Mouse (Mus musculus): ENCODE results near the gene Cd3e.

Gene Cd3e

GRCm38 (mm10) chr9:44965126-44965832 lies 44.1 kb downstream of the Cd3e start, which contains the start of gene Ube4a:
Gene Ube4a (minus strand): TSS chr9:44965600.
- Histone ChIP-seq H3K27me3 (ENCODE audit: insufficient read depth, low read length) (no peaks in the 10 kb centered on the region), H3K36me3 (ENCODE audit: insufficient read depth, low read length) (peaks cover 30% of the 10 kb centered on the region), H3K9me3 (ENCODE audit: low read length) (no peaks in the 10 kb centered on the region), H3K4me3 (replicated peaks; ENCODE audit: low read length) (peak within 1 kb of the TSS; percentile 96), H3K4me1 (replicated peaks; ENCODE audit: low read depth, low read length) (peaks cover 19% of the 10 kb centered on the region)
- TF ChIP-seq NANOG (IDR thresholded peaks at IDR 0.05; ENCODE audit: borderline replicate concordance, low read length) (no peak), POU5F1 (IDR thresholded peaks at IDR 0.05; ENCODE audit: borderline replicate concordance, low read length) (no peak), CTCF (conservative IDR thresholded peaks at IDR 0.05; ENCODE audit: low read length) (no peak)

GRCm38 (mm10) chr9:44954432-44954831 lies 55.0 kb downstream of the Cd3e start:
- Histone ChIP-seq H3K4me1 (replicated peaks; ENCODE audit: low read depth, low read length) (no peaks in the 10 kb centered on the region), H3K9me3 (ENCODE audit: low read length) (no peaks in the 10 kb centered on the region), H3K27me3 (ENCODE audit: insufficient read depth, low read length) (no peaks in the 10 kb centered on the region), H3K4me3 (replicated peaks; ENCODE audit: low read length) (no peak overlapping the region), H3K36me3 (ENCODE audit: insufficient read depth, low read length) (peaks cover 67% of the 10 kb centered on the region)
- TF ChIP-seq POU5F1 (IDR thresholded peaks at IDR 0.05; ENCODE audit: borderline replicate concordance, low read length) = peak; percentile 29; the same call in 1 of the 2 replicates
- no peak for TF ChIP-seq NANOG (IDR thresholded peaks at IDR 0.05; ENCODE audit: borderline replicate concordance, low read length)
